8 mouse cellular contexts compared by ENCODE assay signal in genomic region chr17:46063283-46063973, GRCm38 (mm10). TPM values are rescaled to one million over a fixed set of nuclear protein-coding genes. Genes with fewer than 3 reads are reported as not detected.
DNase-seq lines count a peak whose midpoint lies in the region; ATAC-seq lines count a peak whose summit lies in the region.

No protein-coding gene starts in this region.

- peak overlapping the region; percentile 39 for H3K4me2 ChIP-seq in heart, embryonic 15.5 days

- peaks cover 15% of the 10 kb centered on the region for H3K4me1 ChIP-seq in heart, embryonic 15.5 days (replicated peaks)

- DNase-seq in thymus, postnatal 0 days (ENCODE audit: low spot score): peak; percentile 6
- no peak for DNase-seq in thymus, postnatal 10 days (ENCODE audit: low spot score in 2 of 2)
- DNase-seq in kidney, postnatal 25 days: peak; percentile 63 to 74
- DNase-seq in layer of hippocampus, adult 8-10 months (ENCODE audit: low spot score in 2 of 2): no peak
- no peak for DNase-seq in adrenal gland, postnatal 25 days
- DNase-seq in left cerebral cortex, adult 9 months (ENCODE audit: low spot score in 2 of 2): no peak

- H3K27me3 ChIP-seq in heart, embryonic 15.5 days: peaks cover 8% of the 10 kb centered on the region; the same call in 1 of the 2 replicates

- H3K36me3 ChIP-seq in heart, embryonic 15.5 days: no peaks in the 10 kb centered on the region

- WGBS in heart, embryonic 15.5 days: 8% methylated on average over 10 of the region's 10 CpGs

- no peaks in the 10 kb centered on the region for H3K9me3 ChIP-seq in heart, embryonic 15.5 days (replicated peaks)

- peak overlapping the region; percentile 37 for H3K27ac ChIP-seq in heart, embryonic 15.5 days

- ATAC-seq in heart, embryonic 15.5 days (replicated peaks; ENCODE audit: insufficient number of reproducible peaks, insufficient read depth, low FRiP score, low read depth): peak; percentile 79
- ATAC-seq in megakaryocyte-erythroid progenitor cell, adult 5-6 weeks (replicated peaks; ENCODE audit: low FRiP score, low TSS enrichment, poor library complexity, severe bottlenecking): peak; percentile 58; the same call in 1 of the 2 replicates

- H3K4me3 ChIP-seq in heart, embryonic 15.5 days: no peak overlapping the region

- H3K9ac ChIP-seq in heart, embryonic 15.5 days: no peak overlapping the region

RNA-seq across cellular contexts. Expression of gene Vegfa, which starts 31.3 kb away (rescaled TPM):
- polyA plus RNA-seq in thymus, postnatal 0 days (2015; fragmentation: Nextera tagmentation; extraction: Ambion mirVana): 1.1 and 1.3 TPM in 2 replicates
- polyA plus RNA-seq in heart, embryonic 15.5 days (2015; fragmentation: Nextera tagmentation; extraction: Ambion mirVana): 6.0 and 7.4 TPM in 2 replicates
- 8.8 and 12.5 TPM in 2 replicates for total RNA-seq in megakaryocyte-erythroid progenitor cell, adult 5-6 weeks (2014; fragmentation: Nextera tagmentation)
- total RNA-seq in megakaryocyte-erythroid progenitor cell, adult 5-6 weeks (2017): 15.2 and 17.2 TPM in 2 replicates
- 100 to 1,000 TPM in 1 of 4 experiments, 10 to 100 TPM in 3; 63.6 to 104 (median 78.2) TPM for total RNA-seq in layer of hippocampus, adult 8-10 months (2022)
- 429 and 459 TPM in 2 replicates for total RNA-seq in adrenal gland, postnatal 25 days (2021)

RNA-seq across cellular contexts. Expression of gene Mrps18a, which starts 47.4 kb away (rescaled TPM):
- polyA plus RNA-seq in thymus, postnatal 0 days (2015; fragmentation: Nextera tagmentation; extraction: Ambion mirVana): 126 TPM in 2 replicates
- 118 and 121 TPM in 2 replicates for polyA plus RNA-seq in heart, embryonic 15.5 days (2015; fragmentation: Nextera tagmentation; extraction: Ambion mirVana)
- total RNA-seq in megakaryocyte-erythroid progenitor cell, adult 5-6 weeks (2014; fragmentation: Nextera tagmentation): 67.8 and 89.9 TPM in 2 replicates
- total RNA-seq in megakaryocyte-erythroid progenitor cell, adult 5-6 weeks (2017): 39.1 and 50.0 TPM in 2 replicates
- total RNA-seq in layer of hippocampus, adult 8-10 months (2022): 10 to 100 TPM; 87.2 to 94.3 (median 90.5) TPM
- total RNA-seq in adrenal gland, postnatal 25 days (2021): 107 and 108 TPM in 2 replicates

Comparison
In these comparisons a context has a peak if more than half of its experiments do, and no peak if none do; other contexts are left out.
1. DNase-seq: peak in thymus, postnatal 0 days (single experiment) and kidney, postnatal 25 days (2 of 2); none in thymus, postnatal 10 days (0 of 2), layer of hippocampus, adult 8-10 months (0 of 2), adrenal gland, postnatal 25 days (single experiment) and left cerebral cortex, adult 9 months (0 of 2).